Mouse (Mus musculus) lung, adult 2 months (tissue): ENCODE measurements at regions not wholly inside any gene's neighbourhood (a gene's known extent, or its start where the extent isn't known, plus 50 kb on each side); places are given as distances from the start of the nearest gene placed in this dataset.

Source experiments
- DNase-seq: peaks from one replicate; pipeline ENCODE4 v3.0.0; 2022
- H3K4me1 ChIP-seq: fragments of 200-500 bp; 2 replicates; pipeline ENCODE4 v1.6.1; 2011; ENCODE audit warnings: low read length; ENCODE audit not compliant: control insufficient read depth, insufficient read depth
- H3K4me3 ChIP-seq: fragments of 200-500 bp; replicated peaks from 2 replicates; pipeline ENCODE3; 2011; ENCODE audit warnings: low read depth, mild to moderate bottlenecking, control low read depth, low read length; ENCODE audit errors: extremely low read depth
- CTCF ChIP-seq: fragments of 200-500 bp; IDR thresholded peaks from 2 replicates; pipeline ENCODE4 v1.5.1; 2011; ENCODE audit warnings: mild to moderate bottlenecking, low read length, control low read depth; ENCODE audit not compliant: insufficient read depth
- POLR2A ChIP-seq: fragments of 200-500 bp; IDR thresholded peaks from 2 replicates; pipeline ENCODE4 v1.6.1; 2011; ENCODE audit warnings: low read depth, mild to moderate bottlenecking, control low read depth, low read length, borderline replicate concordance; ENCODE audit errors: extremely low read depth
- WGBS: fragments of 180-500 bp; shearing (Covaris S2); methylation state at CpG from one replicate; pipeline ENCODE4 v1.1.7; 2018; 5-methylcytosine and 5-hydroxymethylcytosine counted together

GRCm38 (mm10) chr19:44681675-44682074 is 74.2 kb upstream of the Pax2 start:
- DNase-seq, result no peak
- Histone ChIP-seq H3K4me3 (no peak overlapping the region), H3K4me1 (no peaks in the 10 kb centered on the region)
- 14% methylated on average over 8 of the region's 8 CpGs for WGBS
- TF ChIP-seq POLR2A, result no peak
- TF ChIP-seq CTCF, result no peak

GRCm38 (mm10) chr19:44683191-44683590 is 72.7 kb upstream of the Pax2 start:
- WGBS, result 4% methylated on average over 12 of the region's 12 CpGs
- H3K4me1 ChIP-seq, result no peaks in the 10 kb centered on the region
- no peak overlapping the region for H3K4me3 ChIP-seq
- no peak for TF ChIP-seq CTCF
- DNase-seq, result no peak

- no peak for DNase-seq
- Histone ChIP-seq H3K4me1 (no peaks in the 10 kb centered on the region), H3K4me3 (no peak overlapping the region)
- WGBS, result 2% methylated on average over 48 of the region's 48 CpGs
- no peak for TF ChIP-seq POLR2A
- no peak for TF ChIP-seq CTCF
Measured at GRCm38 (mm10) chr19:44684061-44684514, 71.8 kb upstream of the Pax2 start.

GRCm38 (mm10) chr19:44686061-44686460 is 69.8 kb upstream of the Pax2 start:
- H3K4me1 ChIP-seq, result no peaks in the 10 kb centered on the region
- DNase-seq, result no peak
- TF ChIP-seq CTCF, result no peak
- no peak overlapping the region for H3K4me3 ChIP-seq
- 29% methylated on average over 7 of the region's 7 CpGs for WGBS

GRCm38 (mm10) chr19:44692396-44692795 is 63.4 kb upstream of the Pax2 start:
- TF ChIP-seq CTCF, result no peak
- no peak overlapping the region for H3K4me3 ChIP-seq
- DNase-seq, result peak; percentile 14
- H3K4me1 ChIP-seq, result no peaks in the 10 kb centered on the region
- whole genome bisulfite sequencing, result under 1% methylated on average over 17 of the region's 17 CpGs

GRCm38 (mm10) chr19:44692816-44693215 is 63.0 kb upstream of the Pax2 start:
- TF ChIP-seq POLR2A (no peak), CTCF (no peak)
- 2% methylated on average over 16 of the region's 16 CpGs for WGBS
- no peak overlapping the region for H3K4me3 ChIP-seq
- DNase-seq, result no peak
- H3K4me1 ChIP-seq, result no peaks in the 10 kb centered on the region

GRCm38 (mm10) chr19:44695331-44695730 is 60.5 kb upstream of the Pax2 start:
- no peak for TF ChIP-seq CTCF
- no peak for TF ChIP-seq POLR2A
- DNase-seq, result no peak
- H3K4me3 ChIP-seq, result no peak overlapping the region
- 12% methylated on average over 3 of the region's 3 CpGs for WGBS
- no peaks in the 10 kb centered on the region for H3K4me1 ChIP-seq

- Histone ChIP-seq H3K4me1 (no peaks in the 10 kb centered on the region), H3K4me3 (no peak overlapping the region)
- WGBS, result 15% methylated on average over 8 of the region's 8 CpGs
- TF ChIP-seq CTCF (no peak), POLR2A (no peak)
- no peak for DNase-seq
Measured at GRCm38 (mm10) chr19:44696059-44696712, 59.7 kb upstream of the Pax2 start.

- H3K4me1 ChIP-seq, result no peaks in the 10 kb centered on the region
- 43% methylated on average over 9 of the region's 9 CpGs for WGBS
- no peak for TF ChIP-seq POLR2A
- no peak for TF ChIP-seq CTCF
- no peak overlapping the region for H3K4me3 ChIP-seq
- DNase-seq, result no peak
Measured at GRCm38 (mm10) chr19:44696773-44697172, 59.1 kb upstream of the Pax2 start.

- H3K4me1 ChIP-seq, result no peaks in the 10 kb centered on the region
- no peak overlapping the region for H3K4me3 ChIP-seq
- no peak for TF ChIP-seq POLR2A
- TF ChIP-seq CTCF, result no peak
- no peak for DNase-seq
- WGBS, result 18% methylated on average over 21 of the region's 21 CpGs
Measured at GRCm38 (mm10) chr19:44698382-44699256, 57.2 kb upstream of the Pax2 start.
